Mouse (Mus musculus): ENCODE results near the gene Fli1.

GRCm38 (mm10) chr9:32589900-32590299 is 47.2 kb upstream of the Fli1 start:
- peak; percentile 89; the same call in 1 of the 2 replicates for TF ChIP-seq CTCF (IDR thresholded peaks at IDR 0.05; ENCODE audit: extremely low read depth, insufficient read depth, insufficient read length, insufficient replicate concordance)
- TF ChIP-seq POLR2A (IDR thresholded peaks at IDR 0.05; ENCODE audit: low read depth, low read length) = no peak
